Mouse (Mus musculus): ENCODE measurements around the gene Nemp1. TPM values are rescaled to one million over a fixed set of nuclear protein-coding genes. Genes with fewer than 3 reads are reported as not detected.

Gene Nemp1
- polyA plus RNA-seq, 1 experiment, result 2.5 TPM

- Histone ChIP-seq H3K4me1 (ENCODE audit: control insufficient read depth, insufficient read depth, insufficient read length, low read length) (peaks cover 16% of the 10 kb centered on the region; the same call in 1 of the 2 replicates), H3K4me3 (ENCODE audit: low read depth, low read length) (peak overlapping the region; percentile 65), H3K27me3 (ENCODE audit: control insufficient read depth, insufficient read depth, low read length) (no peaks in the 10 kb centered on the region), H3K27ac (ENCODE audit: insufficient read depth, low read depth, low read length) (peak overlapping the region; percentile 96), H3K36me3 (ENCODE audit: control insufficient read depth, insufficient read depth, low read length) (no peaks in the 10 kb centered on the region)
- WGBS, result under 1% methylated on average over 35 of the region's 39 CpGs
- TF ChIP-seq CTCF (IDR thresholded peaks at IDR 0.05; ENCODE audit: extremely low read depth, insufficient read length, insufficient replicate concordance, low read depth, low read length) (no peak), POLR2A (IDR thresholded peaks at IDR 0.05; ENCODE audit: low read depth, low read length) (peak; percentile 70)
These were observed 45.3 kb upstream of the Nemp1 start for GRCm38 (mm10) chr10:127621191-127622056.

DNA sequence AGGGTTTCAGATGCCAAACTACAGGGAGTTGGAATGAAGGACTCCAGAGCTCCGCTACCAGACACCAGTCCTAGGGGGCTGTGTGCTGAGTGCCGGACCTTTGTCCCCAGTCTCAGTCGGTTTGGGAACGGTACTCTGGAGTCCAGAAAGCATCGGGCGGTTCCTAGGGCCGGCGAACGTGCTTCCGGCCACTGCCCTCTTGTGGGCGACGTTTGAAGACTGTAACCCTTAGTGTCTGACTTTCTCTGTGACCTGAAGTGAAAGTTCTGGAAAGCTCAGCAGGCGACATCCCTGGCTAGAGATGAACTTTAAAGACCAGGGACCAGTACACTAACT, 44.7 kb upstream of the Nemp1 start:
- H3K4me3 ChIP-seq (ENCODE audit: low read depth, low read length), result peak overlapping the region; percentile 65
- peak; percentile 70 for TF ChIP-seq CTCF (IDR thresholded peaks at IDR 0.05; ENCODE audit: extremely low read depth, insufficient read length, insufficient replicate concordance, low read depth, low read length)
- TF ChIP-seq POLR2A (IDR thresholded peaks at IDR 0.05; ENCODE audit: low read depth, low read length), result no peak
- WGBS, result under 1% methylated on average over 13 of the region's 13 CpGs
- peaks cover 13% of the 10 kb centered on the region; the same call in 1 of the 2 replicates for H3K4me1 ChIP-seq (ENCODE audit: control insufficient read depth, insufficient read depth, insufficient read length, low read length)
- H3K27ac ChIP-seq (ENCODE audit: insufficient read depth, low read depth, low read length), result peak overlapping the region; percentile 96
- H3K36me3 ChIP-seq (ENCODE audit: control insufficient read depth, insufficient read depth, low read length), result no peaks in the 10 kb centered on the region
- no peaks in the 10 kb centered on the region for H3K27me3 ChIP-seq (ENCODE audit: control insufficient read depth, insufficient read depth, low read length)

GRCm38 (mm10) chr10:127622661-127623060, 44.0 kb upstream of the Nemp1 start:
- TF ChIP-seq CTCF (IDR thresholded peaks at IDR 0.05; ENCODE audit: extremely low read depth, insufficient read length, insufficient replicate concordance, low read depth, low read length) (no peak), POLR2A (IDR thresholded peaks at IDR 0.05; ENCODE audit: low read depth, low read length) (no peak)
- Histone ChIP-seq H3K4me1 (ENCODE audit: control insufficient read depth, insufficient read depth, insufficient read length, low read length) (peaks cover 9% of the 10 kb centered on the region; the same call in 1 of the 2 replicates), H3K27me3 (ENCODE audit: control insufficient read depth, insufficient read depth, low read length) (no peaks in the 10 kb centered on the region), H3K36me3 (ENCODE audit: control insufficient read depth, insufficient read depth, low read length) (no peaks in the 10 kb centered on the region), H3K27ac (ENCODE audit: insufficient read depth, low read depth, low read length) (peak overlapping the region; percentile 96; the same call in 1 of the 2 replicates), H3K4me3 (ENCODE audit: low read depth, low read length) (no peak overlapping the region)
- WGBS, result 75% methylated on average over 4 of the region's 4 CpGs

GRCm38 (mm10) chr10:127623439-127624216, 43.1 kb upstream of the Nemp1 start:
- Histone ChIP-seq H3K4me1 (ENCODE audit: control insufficient read depth, insufficient read depth, insufficient read length, low read length) (peaks cover 5% of the 10 kb centered on the region; the same call in 1 of the 2 replicates), H3K36me3 (ENCODE audit: control insufficient read depth, insufficient read depth, low read length) (no peaks in the 10 kb centered on the region), H3K4me3 (ENCODE audit: low read depth, low read length) (no peak overlapping the region), H3K27ac (ENCODE audit: insufficient read depth, low read depth, low read length) (no peak overlapping the region), H3K27me3 (ENCODE audit: control insufficient read depth, insufficient read depth, low read length) (no peaks in the 10 kb centered on the region)
- TF ChIP-seq POLR2A (IDR thresholded peaks at IDR 0.05; ENCODE audit: low read depth, low read length) (no peak), CTCF (IDR thresholded peaks at IDR 0.05; ENCODE audit: extremely low read depth, insufficient read length, insufficient replicate concordance, low read depth, low read length) (no peak)
- WGBS, result 95% methylated on average over 6 of the region's 6 CpGs

GRCm38 (mm10) chr10:127626433-127626832, 40.3 kb upstream of the Nemp1 start:
- no peaks in the 10 kb centered on the region for H3K27me3 ChIP-seq (ENCODE audit: control insufficient read depth, insufficient read depth, low read length)
- WGBS, result 87% methylated on average over 3 of the region's 3 CpGs
- no peaks in the 10 kb centered on the region; the same call in 1 of the 2 replicates for H3K4me1 ChIP-seq (ENCODE audit: control insufficient read depth, insufficient read depth, insufficient read length, low read length)

GRCm38 (mm10) chr10:127631261-127632214, 35.2 kb upstream of the Nemp1 start:
- no peak for TF ChIP-seq POLR2A (IDR thresholded peaks at IDR 0.05; ENCODE audit: low read depth, low read length)
- no peak overlapping the region for H3K4me3 ChIP-seq (ENCODE audit: low read depth, low read length)
- no peaks in the 10 kb centered on the region for H3K36me3 ChIP-seq (ENCODE audit: control insufficient read depth, insufficient read depth, low read length)
- H3K27ac ChIP-seq (ENCODE audit: insufficient read depth, low read depth, low read length), result no peak overlapping the region
- H3K4me1 ChIP-seq (ENCODE audit: control insufficient read depth, insufficient read depth, insufficient read length, low read length), result peaks cover 17% of the 10 kb centered on the region
- no peaks in the 10 kb centered on the region for H3K27me3 ChIP-seq (ENCODE audit: control insufficient read depth, insufficient read depth, low read length)
- 76% methylated on average over 10 of the region's 10 CpGs for WGBS

More at GRCm38 (mm10) chr10:127626433-127626832, 40.3 kb upstream of the Nemp1 start:
- TF ChIP-seq POLR2A (IDR thresholded peaks at IDR 0.05; ENCODE audit: low read depth, low read length) (no peak), CTCF (IDR thresholded peaks at IDR 0.05; ENCODE audit: extremely low read depth, insufficient read length, insufficient replicate concordance, low read depth, low read length) (peak; percentile 60; the same call in 1 of the 2 replicates)
- no peak overlapping the region for H3K4me3 ChIP-seq (ENCODE audit: low read depth, low read length)
- no peak overlapping the region for H3K27ac ChIP-seq (ENCODE audit: insufficient read depth, low read depth, low read length)
- no peaks in the 10 kb centered on the region for H3K36me3 ChIP-seq (ENCODE audit: control insufficient read depth, insufficient read depth, low read length)

Measured in small intestine, adult 2 months (tissue).